Mouse (Mus musculus): ENCODE measurements around the gene Med8. TPM values are rescaled to one million over a fixed set of nuclear protein-coding genes. Genes with fewer than 3 reads are reported as not detected.

Gene Med8
- polyA plus RNA-seq (2021), result 44.5 TPM

- CTCF ChIA-PET, result no interaction called here
- POLR2A ChIA-PET, result interaction anchor here (0.6 kb wide), 1 partner anchor 17 kb away, joined by 4 read pairs; no protein-coding TSS in a partner anchor
- H3K27me3 ChIP-seq, result no peaks in the 10 kb centered on the region
- ATAC-seq (peak; percentile 69), DNase-seq (ENCODE audit: low read depth, low spot score) (peak; percentile 46)
- TF ChIP-seq CTCF (IDR thresholded peaks at IDR 0.05), result no peak
- in situ Hi-C loops (cut with MboI; ENCODE audit: low pct_unique_long_range_greater_than_20kb), result loop anchor here (5.0 kb wide), 1 partner anchor 158 kb away; no protein-coding TSS in a partner anchor
Observed at GRCm38 (mm10) chr4:118409142-118409900, at the start of gene Med8, which contains the start of gene Szt2. Gene Med8 (plus strand): TSS chr4:118409337. Gene Szt2 (minus strand): TSS chr4:118409273.

GRCm38 (mm10) chr4:118359896-118360720, 49.0 kb upstream of the Med8 start:
- ATAC-seq (peak; percentile 55), DNase-seq (ENCODE audit: low read depth, low spot score) (no peak)
- no peak for TF ChIP-seq CTCF (IDR thresholded peaks at IDR 0.05)
- in situ Hi-C loops (cut with MboI; ENCODE audit: low pct_unique_long_range_greater_than_20kb), result no loop called here
- H3K27me3 ChIP-seq, result no peaks in the 10 kb centered on the region
- ChIA-PET POLR2A (interaction anchor here (0.6 to 1.8 kb wide), 2 partner anchors 9 to 12 kb away, joined by 3 to 5 read pairs; no protein-coding TSS in a partner anchor), CTCF (no interaction called here)

GRCm38 (mm10) chr4:118361451-118361850, 47.7 kb upstream of the Med8 start:
- ChIA-PET POLR2A (interaction anchor here (1.8 kb wide), 1 partner anchor 10 kb away, joined by 5 read pairs; no protein-coding TSS in a partner anchor), CTCF (no interaction called here)
- in situ Hi-C loops (cut with MboI; ENCODE audit: low pct_unique_long_range_greater_than_20kb), result no loop called here
- no peak for ATAC-seq
- H3K27me3 ChIP-seq, result no peaks in the 10 kb centered on the region
- DNase-seq (ENCODE audit: low read depth, low spot score), result no peak
- no peak for TF ChIP-seq CTCF (IDR thresholded peaks at IDR 0.05)

- POLR2A ChIA-PET, result no interaction called here
- ATAC-seq (no peak), DNase-seq (ENCODE audit: low read depth, low spot score) (no peak)
- no peak for TF ChIP-seq CTCF (IDR thresholded peaks at IDR 0.05)
- CTCF ChIA-PET, result no interaction called here
- no peaks in the 10 kb centered on the region for H3K27me3 ChIP-seq
- in situ Hi-C loops (cut with MboI; ENCODE audit: low pct_unique_long_range_greater_than_20kb), result no loop called here
Observed at GRCm38 (mm10) chr4:118362879-118363278, 46.3 kb upstream of the Med8 start.

- no peak for DNase-seq (ENCODE audit: low read depth, low spot score)
- ChIA-PET CTCF (interaction anchor here (1.5 kb wide), 1 partner anchor 9 kb away, joined by 3 read pairs; no protein-coding TSS in a partner anchor), POLR2A (no interaction called here)
- no peak for ATAC-seq
- TF ChIP-seq CTCF (IDR thresholded peaks at IDR 0.05), result no peak
- in situ Hi-C loops (cut with MboI; ENCODE audit: low pct_unique_long_range_greater_than_20kb), result no loop called here
- H3K27me3 ChIP-seq, result no peaks in the 10 kb centered on the region
Observed at GRCm38 (mm10) chr4:118363985-118364384, 45.2 kb upstream of the Med8 start.

GRCm38 (mm10) chr4:118364641-118365040, 44.5 kb upstream of the Med8 start:
- ATAC-seq (no peak), DNase-seq (ENCODE audit: low read depth, low spot score) (no peak)
- no peaks in the 10 kb centered on the region for H3K27me3 ChIP-seq
- no peak for TF ChIP-seq CTCF (IDR thresholded peaks at IDR 0.05)
- ChIA-PET CTCF (interaction anchor here (1.5 kb wide), 1 partner anchor 8 kb away, joined by 3 read pairs; no protein-coding TSS in a partner anchor), POLR2A (no interaction called here)
- in situ Hi-C loops (cut with MboI; ENCODE audit: low pct_unique_long_range_greater_than_20kb), result no loop called here

GRCm38 (mm10) chr4:118365991-118366390, 43.1 kb upstream of the Med8 start:
- in situ Hi-C loops (cut with MboI; ENCODE audit: low pct_unique_long_range_greater_than_20kb), result no loop called here
- CTCF ChIA-PET, result no interaction called here
- DNase-seq (ENCODE audit: low read depth, low spot score), result no peak
- H3K27me3 ChIP-seq, result no peaks in the 10 kb centered on the region
- no peak for ATAC-seq
- POLR2A ChIA-PET, result no interaction called here
- TF ChIP-seq CTCF (IDR thresholded peaks at IDR 0.05), result no peak

- in situ Hi-C loops (cut with MboI; ENCODE audit: low pct_unique_long_range_greater_than_20kb), result no loop called here
- DNase-seq (ENCODE audit: low read depth, low spot score) (no peak), ATAC-seq (no peak)
- no peak for TF ChIP-seq CTCF (IDR thresholded peaks at IDR 0.05)
- POLR2A ChIA-PET, result interaction anchor here (0.5 kb wide), 1 partner anchor 104 kb away, joined by 3 read pairs; no protein-coding TSS in a partner anchor
- CTCF ChIA-PET, result interaction anchor here (1.3 kb wide), 1 partner anchor 14 kb away, joined by 3 read pairs; no protein-coding TSS in a partner anchor
- H3K27me3 ChIP-seq, result no peaks in the 10 kb centered on the region
Observed at GRCm38 (mm10) chr4:118367551-118367950, 41.6 kb upstream of the Med8 start.

- DNase-seq (ENCODE audit: low read depth, low spot score) (no peak), ATAC-seq (no peak)
- POLR2A ChIA-PET, result interaction anchor here (1.3 kb wide), 1 partner anchor 8 kb away, joined by 3 read pairs; no protein-coding TSS in a partner anchor
- TF ChIP-seq CTCF (IDR thresholded peaks at IDR 0.05), result no peak
- CTCF ChIA-PET, result no interaction called here
- in situ Hi-C loops (cut with MboI; ENCODE audit: low pct_unique_long_range_greater_than_20kb), result no loop called here
- no peaks in the 10 kb centered on the region for H3K27me3 ChIP-seq
Observed at GRCm38 (mm10) chr4:118368616-118369015, 40.5 kb upstream of the Med8 start.

- ChIA-PET CTCF (interaction anchor here (1.0 kb wide), 1 partner anchor 10 kb away, joined by 5 read pairs; no protein-coding TSS in a partner anchor), POLR2A (interaction anchor here (1.3 kb wide), 1 partner anchor 11 kb away, joined by 5 read pairs; no protein-coding TSS in a partner anchor)
- in situ Hi-C loops (cut with MboI; ENCODE audit: low pct_unique_long_range_greater_than_20kb), result no loop called here
- ATAC-seq (no peak), DNase-seq (ENCODE audit: low read depth, low spot score) (no peak)
- TF ChIP-seq CTCF (IDR thresholded peaks at IDR 0.05), result no peak
- H3K27me3 ChIP-seq, result no peaks in the 10 kb centered on the region
Observed at GRCm38 (mm10) chr4:118371822-118372221, 37.3 kb upstream of the Med8 start.
